In genomic region chr1:165780586-165781111, GRCm38 (mm10) we compare ENCODE assay signal across 8 mouse cellular contexts. TPM values are rescaled to one million over a fixed set of nuclear protein-coding genes. Genes with fewer than 3 reads are reported as not detected.
A peak's percentile ranks its signal among the peaks of the same experiment; 100 is the strongest.
DNase-seq lines count a peak whose midpoint lies in the region; ATAC-seq lines count a peak whose summit lies in the region.

No protein-coding gene starts in this region.

- H3K9ac ChIP-seq in heart, embryonic 16.5 days (ENCODE audit: low read length) = peak overlapping the region; percentile 69
- H3K9ac ChIP-seq in midbrain, embryonic 12.5 days (replicated peaks) = peak overlapping the region; percentile 37; the same call in 1 of the 2 replicates

- peak; percentile 65 for ATAC-seq in CD4-positive, CD25-positive, alpha-beta regulatory T cell, adult 4 months
- no peak; the same call in none of the 2 replicates for ATAC-seq in heart, embryonic 16.5 days (replicated peaks; ENCODE audit: extremely low read depth, insufficient read depth, low FRiP score)
- peak; percentile 64; the same call in 1 of the 2 replicates for ATAC-seq in midbrain, embryonic 12.5 days (ENCODE audit: low FRiP score, low read depth)

- peaks cover 7% of the 10 kb centered on the region for H3K4me1 ChIP-seq in heart, embryonic 16.5 days (ENCODE audit: control insufficient read depth, insufficient read depth, low read length)
- H3K4me1 ChIP-seq in midbrain, embryonic 12.5 days = peaks cover 17% of the 10 kb centered on the region

- H3K36me3 ChIP-seq in heart, embryonic 16.5 days (ENCODE audit: control insufficient read depth, insufficient read depth) = no peaks in the 10 kb centered on the region
- no peaks in the 10 kb centered on the region for H3K36me3 ChIP-seq in midbrain, embryonic 12.5 days

- peak overlapping the region; percentile 91 for H3K4me2 ChIP-seq in heart, embryonic 16.5 days (ENCODE audit: low read depth, low read length)
- H3K4me2 ChIP-seq in midbrain, embryonic 12.5 days (replicated peaks) = peak overlapping the region; percentile 54

- H3K27ac ChIP-seq in heart, embryonic 16.5 days (ENCODE audit: low read length) = no peak overlapping the region
- no peak overlapping the region for H3K27ac ChIP-seq in midbrain, embryonic 12.5 days (replicated peaks)

- no peaks in the 10 kb centered on the region for H3K9me3 ChIP-seq in heart, embryonic 16.5 days (replicated peaks; ENCODE audit: control insufficient read depth, low read length)
- no peaks in the 10 kb centered on the region for H3K9me3 ChIP-seq in midbrain, embryonic 12.5 days

- peak overlapping the region; percentile 57 for H3K4me3 ChIP-seq in heart, embryonic 16.5 days (ENCODE audit: low read length)
- H3K4me3 ChIP-seq in midbrain, embryonic 12.5 days = peak overlapping the region; percentile 34

- 5% methylated on average over 20 of the region's 20 CpGs for WGBS in heart, embryonic 16.5 days
- whole genome bisulfite sequencing in midbrain, embryonic 12.5 days = under 1% methylated on average over 20 of the region's 20 CpGs

- H3K27me3 ChIP-seq in heart, embryonic 16.5 days (ENCODE audit: control insufficient read depth, insufficient read depth, low read length) = no peaks in the 10 kb centered on the region
- peaks cover 38% of the 10 kb centered on the region for H3K27me3 ChIP-seq in midbrain, embryonic 12.5 days

- peak; percentile 58 for DNase-seq in 416B (ENCODE audit: low read depth)
- peak; percentile 62 for DNase-seq in embryo, embryonic 9.5 days (ENCODE audit: extremely low spot score)
- peak; percentile 38 for DNase-seq in kidney, postnatal 14 days
- DNase-seq in thymus, postnatal 10 days (ENCODE audit: low spot score in 2 of 2) = peak; percentile 56 to 66
- no peak for DNase-seq in frontal cortex, postnatal 10 days (ENCODE audit: low spot score in 2 of 2)

RNA-seq across cellular contexts. Expression of gene Cd247, which starts 7.8 kb away (rescaled TPM):
- 100 to 1,000 TPM; 443 to 540 TPM for polyA plus RNA-seq in CD4-positive, CD25-positive, alpha-beta regulatory T cell, adult 4 months (2017; shearing (Covaris generic))
- polyA plus RNA-seq in heart, embryonic 16.5 days (2015; fragmentation: Nextera tagmentation; extraction: Ambion mirVana) = 3.9 and 12.8 TPM in 2 replicates
- polyA plus RNA-seq in midbrain, embryonic 12.5 days (2016; fragmentation: Nextera tagmentation; extraction: Ambion mirVana) = 1.2 and 1.7 TPM in 2 replicates

RNA-seq across cellular contexts. Expression of gene Creg1, which starts 17.1 kb away (rescaled TPM):
- polyA plus RNA-seq in CD4-positive, CD25-positive, alpha-beta regulatory T cell, adult 4 months (2017; shearing (Covaris generic)) = 10 to 100 TPM; 17.4 to 25.9 TPM
- polyA plus RNA-seq in heart, embryonic 16.5 days (2015; fragmentation: Nextera tagmentation; extraction: Ambion mirVana) = 69.8 and 73.2 TPM in 2 replicates
- 27.1 and 31.6 TPM in 2 replicates for polyA plus RNA-seq in midbrain, embryonic 12.5 days (2016; fragmentation: Nextera tagmentation; extraction: Ambion mirVana)

Comparison
In these comparisons a context has a peak if more than half of its experiments do, and no peak if none do; other contexts are left out.
1. DNase-seq: peak in 416B (single experiment), embryo, embryonic 9.5 days (single experiment), kidney, postnatal 14 days (single experiment) and thymus, postnatal 10 days (2 of 2); none in frontal cortex, postnatal 10 days (0 of 2).
2. RNA of gene Cd247, which starts 7.8 kb away (polyA plus RNA-seq): 443 to 540 TPM in CD4-positive, CD25-positive, alpha-beta regulatory T cell, adult 4 months; 3.9 to 12.8 TPM in heart, embryonic 16.5 days and 1.2 to 1.7 TPM in midbrain, embryonic 12.5 days; every median in the first group is over 10 times any median in the second.